Mouse (Mus musculus): ENCODE data around the gene Exosc7.
A peak's percentile ranks its signal among the peaks of the same experiment; 100 is the strongest.

Exosc7 gene

GRCm38 (mm10) chr9:123138891-123139474 is 26.0 kb downstream of the Exosc7 start:
- DNase-seq (ENCODE audit: low spot score in 2 of 2) = no peak

DNA sequence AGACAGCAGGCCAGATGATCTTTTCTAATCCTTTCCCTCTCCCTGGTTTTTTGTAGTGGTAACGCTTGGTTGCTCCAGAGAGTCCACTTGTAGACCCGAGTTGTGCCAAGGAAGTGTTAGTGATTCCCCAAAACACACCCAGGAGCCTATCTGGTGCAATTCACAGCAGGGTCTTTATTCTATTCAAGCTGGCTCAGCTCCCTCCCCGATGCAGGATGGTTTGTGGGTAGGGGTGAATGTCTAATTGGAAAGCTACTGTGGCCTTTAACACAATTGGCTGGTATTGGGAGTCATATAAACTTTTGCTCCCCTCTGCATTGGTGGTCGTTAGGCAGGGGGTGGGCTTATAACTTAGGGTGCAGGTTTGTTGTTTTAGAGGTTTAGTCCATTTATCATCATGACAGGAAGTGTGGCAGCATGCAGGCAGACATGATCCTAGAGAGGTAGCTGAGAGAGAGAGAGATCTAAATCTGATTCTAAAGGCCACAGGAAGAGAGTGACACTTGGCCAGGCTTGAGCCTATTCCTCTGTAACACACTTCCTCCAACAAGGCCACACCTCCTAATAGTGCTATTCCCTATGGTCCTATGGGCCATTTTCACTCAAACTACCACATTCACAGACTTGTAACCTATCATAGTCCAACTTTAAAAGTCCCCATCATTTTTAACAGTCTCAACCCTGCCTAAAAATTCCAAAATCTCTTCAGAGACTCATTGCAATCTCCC is 27.0 kb downstream of the Exosc7 start:
- no peak for DNase-seq (ENCODE audit: low spot score in 2 of 2)

DNA sequence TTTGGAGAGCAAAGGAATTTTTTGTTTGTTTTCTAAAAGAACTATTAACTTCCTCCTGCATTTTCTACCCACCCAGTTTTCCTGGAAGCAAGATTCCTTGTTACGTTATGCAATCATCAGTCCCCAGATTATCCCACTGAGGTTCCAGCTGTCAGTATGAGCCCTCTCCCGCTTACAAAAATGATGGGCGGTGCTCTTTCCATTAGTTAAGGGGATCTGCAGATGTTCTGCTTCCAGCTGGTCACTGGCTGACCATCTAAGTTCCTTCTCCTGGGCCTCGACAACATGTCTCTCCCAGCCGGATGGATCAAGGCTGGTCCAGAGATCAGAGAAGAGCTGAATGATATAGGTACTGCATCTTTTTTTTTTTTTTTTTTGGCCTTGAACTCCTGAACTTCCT is 35.4 kb downstream of the Exosc7 start:
- no peak for DNase-seq (ENCODE audit: low spot score in 2 of 2)

DNA sequence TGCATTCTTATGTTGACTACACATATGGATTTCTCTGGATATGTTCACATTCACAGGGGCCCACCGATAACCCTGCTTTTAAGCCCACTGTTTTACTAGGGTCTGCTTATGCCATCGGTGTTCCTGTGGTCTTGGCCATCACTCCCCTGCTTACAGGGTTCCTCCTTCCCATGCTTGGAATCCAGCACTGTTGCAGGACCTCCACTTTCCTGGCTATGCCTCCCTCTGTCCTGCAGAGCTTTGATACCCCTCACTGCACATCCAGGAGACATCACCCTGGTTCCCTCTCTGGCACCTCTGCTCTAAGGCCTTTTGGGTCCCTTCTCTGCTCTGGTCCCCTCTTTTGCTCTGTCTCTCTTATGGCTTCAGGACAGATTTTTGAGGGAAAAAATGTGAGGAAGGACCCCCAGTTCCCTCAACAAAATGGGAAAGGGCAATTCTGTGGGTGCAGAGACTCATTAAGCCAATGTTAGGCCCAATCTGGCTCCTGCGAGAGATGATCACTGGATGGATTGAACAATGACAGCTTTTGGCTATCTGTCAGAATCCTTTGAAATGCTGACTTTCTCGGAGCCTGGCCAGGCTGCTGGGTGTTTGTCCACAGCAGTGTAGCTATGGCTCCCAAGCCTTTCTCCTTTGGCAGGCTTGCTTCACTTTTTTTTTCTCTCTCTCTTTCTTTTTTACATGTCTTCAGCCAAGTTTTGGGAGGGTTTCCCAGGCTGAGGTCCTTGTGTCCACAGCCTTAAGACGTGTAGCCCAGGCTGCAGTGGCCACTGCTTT is 37.4 kb downstream of the Exosc7 start, which contains the start of gene Clec3b:
Clec3b (plus strand) TSS at position 706 of the 780 bp plus-strand sequence.
- peak in 1 of 2 experiments; percentile 16 for DNase-seq (ENCODE audit: low spot score in 2 of 2)

- no peak for DNase-seq (ENCODE audit: low spot score in 2 of 2)
Measured at GRCm38 (mm10) chr9:123151561-123151960, 38.5 kb downstream of the Exosc7 start.

- no peak for DNase-seq (ENCODE audit: low spot score in 2 of 2)
Measured at GRCm38 (mm10) chr9:123152026-123152425, 39.0 kb downstream of the Exosc7 start.

- no peak for DNase-seq (ENCODE audit: low spot score in 2 of 2)
Measured at GRCm38 (mm10) chr9:123153121-123153520, 40.1 kb downstream of the Exosc7 start.

DNA sequence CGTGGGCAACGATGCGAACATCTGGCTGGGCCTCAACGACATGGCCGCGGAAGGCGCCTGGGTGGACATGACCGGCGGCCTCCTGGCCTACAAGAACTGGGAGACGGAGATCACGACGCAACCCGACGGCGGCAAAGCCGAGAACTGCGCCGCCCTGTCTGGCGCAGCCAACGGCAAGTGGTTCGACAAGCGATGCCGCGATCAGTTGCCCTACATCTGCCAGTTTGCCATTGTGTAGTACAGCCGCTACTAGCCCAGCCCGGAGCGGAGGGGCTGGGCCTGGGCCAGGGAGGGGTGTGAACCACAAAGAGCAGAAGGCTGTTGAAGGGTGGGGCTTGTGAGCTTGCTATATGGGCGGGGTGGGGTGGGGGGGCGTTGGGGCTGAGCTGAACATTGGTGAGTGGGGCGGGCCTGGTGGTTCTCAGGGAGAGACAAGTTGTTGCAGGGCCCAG is 43.9 kb downstream of the Exosc7 start:
- DNase-seq (ENCODE audit: low spot score in 2 of 2) = peak; percentile 19 to 20

DNA sequence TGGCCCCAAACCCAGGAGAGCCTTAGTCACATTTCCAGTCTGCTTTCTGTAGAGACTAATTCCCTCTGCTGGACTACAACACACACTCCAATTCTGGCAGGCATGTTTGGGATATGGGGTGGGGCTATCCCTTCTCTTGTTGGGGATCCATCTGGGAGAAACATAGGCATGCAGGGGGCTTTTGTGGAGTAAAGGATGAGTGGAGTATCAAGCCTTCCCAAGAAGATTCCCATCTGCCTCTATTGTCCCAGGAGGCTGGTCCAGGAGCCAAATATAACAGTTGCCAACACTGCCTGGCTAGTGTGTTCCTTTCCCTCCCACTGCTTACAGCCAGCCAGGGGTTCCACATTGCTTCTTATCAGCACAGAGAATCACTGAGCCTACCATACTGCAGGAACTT is 44.7 kb downstream of the Exosc7 start:
- no peak for DNase-seq (ENCODE audit: low spot score in 2 of 2)

DNA sequence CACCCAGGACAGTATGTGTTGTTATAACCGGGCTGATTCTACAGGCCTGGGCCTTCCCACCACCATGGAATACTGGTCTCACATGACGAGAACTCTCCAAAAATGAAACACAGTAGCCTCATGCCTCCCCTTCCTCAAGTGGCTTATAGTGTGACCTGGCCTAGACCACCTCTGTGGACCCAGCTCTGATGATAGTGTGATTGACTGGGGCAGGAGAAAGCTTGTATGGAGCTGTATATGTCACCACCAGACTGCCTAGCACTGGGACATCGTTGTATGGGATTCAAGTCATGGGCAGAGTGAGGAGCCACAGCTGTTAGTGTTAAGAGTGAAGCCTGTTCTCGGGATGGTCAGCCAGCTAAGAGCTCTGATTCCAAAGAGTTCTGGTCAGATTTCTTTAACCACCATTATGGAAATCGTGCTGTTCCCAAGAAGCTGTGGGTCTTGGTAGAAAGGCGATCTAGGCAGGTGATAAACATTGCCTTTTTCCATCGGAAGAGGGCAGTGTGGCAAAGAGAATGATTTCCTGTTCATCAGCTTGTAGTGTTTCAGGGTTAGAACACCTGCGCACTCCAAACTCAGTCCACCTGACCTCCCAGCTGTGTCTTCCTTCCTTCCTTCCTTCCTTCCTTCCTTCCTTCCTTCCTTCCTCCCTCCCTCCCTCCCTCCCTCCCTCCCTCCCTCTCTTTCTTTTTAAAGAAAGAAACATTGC is 45.3 kb downstream of the Exosc7 start:
- DNase-seq (ENCODE audit: low spot score in 2 of 2) = peak; percentile 53 to 64

DNA sequence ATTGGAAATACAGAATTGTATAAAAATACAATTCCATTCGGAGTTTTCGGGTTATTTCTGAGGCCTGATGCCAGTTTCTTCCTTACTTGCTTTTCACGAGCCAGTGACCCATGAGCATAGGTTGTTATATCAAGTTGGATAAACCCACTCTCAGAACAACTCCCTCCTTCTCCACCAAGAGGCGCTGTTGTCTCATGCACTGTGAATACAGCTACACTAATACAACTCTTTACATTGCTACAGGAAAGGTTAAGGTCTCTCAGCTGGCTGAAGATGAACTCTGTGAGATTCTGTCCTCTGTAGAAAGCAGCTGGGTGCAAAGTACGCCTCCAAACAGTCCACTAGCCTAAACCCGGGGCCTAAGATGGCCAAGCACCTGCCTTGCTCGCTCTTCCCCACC is 46.3 kb downstream of the Exosc7 start:
- DNase-seq (ENCODE audit: low spot score in 2 of 2) = peak; percentile 83 to 88

GRCm38 (mm10) chr9:123161792-123162191 is 48.8 kb downstream of the Exosc7 start:
- no peak for DNase-seq (ENCODE audit: low spot score in 2 of 2)

GRCm38 (mm10) chr9:123162985-123163694 is 50.1 kb downstream of the Exosc7 start:
- no peak for DNase-seq (ENCODE audit: low spot score in 2 of 2)

DNA sequence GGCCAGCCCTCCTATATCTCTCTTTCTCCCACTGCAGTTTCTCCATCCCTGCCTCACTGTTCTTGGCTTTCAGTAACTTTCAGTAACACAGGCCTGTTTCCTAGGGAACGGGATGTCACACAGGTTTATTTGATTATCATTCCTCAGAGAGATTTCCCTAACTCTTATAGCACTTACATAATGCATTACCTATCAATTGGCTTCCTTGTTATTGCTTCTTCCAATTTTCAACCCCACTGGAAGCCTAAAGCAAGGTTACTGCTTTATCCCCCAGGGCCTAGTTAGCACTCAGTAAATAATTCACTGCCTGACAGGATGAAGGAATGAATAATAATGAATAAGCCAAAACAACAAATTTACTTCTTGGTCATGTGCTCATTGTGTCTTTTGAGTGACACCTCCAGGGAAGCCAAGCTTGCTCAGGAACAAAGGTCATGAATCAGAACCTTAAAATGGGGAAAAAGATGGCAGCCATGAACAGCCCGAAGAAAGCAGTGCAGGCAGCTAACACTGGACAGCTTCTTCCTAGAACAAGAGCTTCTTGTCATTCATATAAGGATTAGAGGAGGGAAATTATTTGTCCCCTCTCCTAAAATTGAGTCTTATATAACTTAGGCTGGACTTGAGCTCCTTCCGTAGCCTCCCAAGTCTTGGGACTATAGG is 52.9 kb downstream of the Exosc7 start:
- DNase-seq (ENCODE audit: low spot score in 2 of 2) = no peak

GRCm38 (mm10) chr9:123173760-123174159 is 60.7 kb downstream of the Exosc7 start:
- DNase-seq (ENCODE audit: low spot score in 2 of 2) = no peak

DNA sequence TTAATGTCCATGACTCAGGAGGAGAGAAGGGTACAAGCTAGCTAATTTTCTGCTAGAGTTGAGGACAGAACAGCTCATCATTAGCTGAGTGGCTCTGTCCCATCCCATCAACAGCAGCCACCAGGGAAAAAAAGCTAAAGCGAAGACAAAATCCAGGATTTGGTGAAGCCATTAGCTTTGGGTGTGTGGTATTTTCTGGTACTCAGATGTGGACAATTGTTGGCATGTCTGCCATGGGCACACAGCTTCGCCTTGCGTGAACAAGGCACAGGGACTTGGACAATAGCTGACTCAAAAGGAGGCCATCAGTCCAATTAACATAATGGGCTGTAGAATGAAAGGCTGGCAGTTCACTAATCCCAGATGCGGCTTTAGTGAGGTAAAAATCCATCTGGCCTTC is 61.3 kb downstream of the Exosc7 start:
- no peak for DNase-seq (ENCODE audit: low spot score in 2 of 2)

DNA sequence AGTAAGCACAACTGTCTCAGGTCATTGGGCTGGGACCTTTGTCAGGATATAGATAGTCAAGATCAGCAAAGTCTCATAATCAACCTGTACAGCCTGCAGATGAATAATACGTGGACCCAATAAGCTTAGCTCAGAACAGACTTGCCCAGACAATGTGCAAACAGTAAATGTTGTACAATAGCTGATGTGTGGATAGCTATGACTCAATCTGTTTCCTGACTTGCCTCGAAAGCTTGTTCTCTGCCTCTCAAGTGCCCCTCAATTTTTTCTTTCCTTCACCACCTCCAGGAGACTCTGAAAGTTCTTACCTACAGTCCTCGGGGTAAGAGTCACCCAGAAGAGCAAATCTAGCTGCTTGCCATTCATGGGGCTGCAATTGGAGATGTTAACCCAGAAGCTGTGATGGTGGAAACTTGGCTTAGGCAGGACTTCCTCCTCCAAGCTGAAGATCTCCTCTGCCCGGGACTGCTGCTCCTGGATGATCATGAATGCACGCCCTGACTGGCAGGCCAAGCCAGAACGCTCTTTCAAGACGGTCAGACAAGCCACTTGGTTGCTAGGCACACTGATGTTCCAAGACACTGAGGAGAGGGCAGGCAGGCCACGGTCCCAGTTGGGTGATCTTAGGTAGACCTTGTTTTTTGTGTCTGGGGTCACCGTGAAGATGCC is 64.5 kb downstream of the Exosc7 start:
- no peak for DNase-seq (ENCODE audit: low spot score in 2 of 2)

- no peak for DNase-seq (ENCODE audit: low spot score in 2 of 2)
Measured at GRCm38 (mm10) chr9:123180003-123180402, 67.0 kb downstream of the Exosc7 start.

DNA sequence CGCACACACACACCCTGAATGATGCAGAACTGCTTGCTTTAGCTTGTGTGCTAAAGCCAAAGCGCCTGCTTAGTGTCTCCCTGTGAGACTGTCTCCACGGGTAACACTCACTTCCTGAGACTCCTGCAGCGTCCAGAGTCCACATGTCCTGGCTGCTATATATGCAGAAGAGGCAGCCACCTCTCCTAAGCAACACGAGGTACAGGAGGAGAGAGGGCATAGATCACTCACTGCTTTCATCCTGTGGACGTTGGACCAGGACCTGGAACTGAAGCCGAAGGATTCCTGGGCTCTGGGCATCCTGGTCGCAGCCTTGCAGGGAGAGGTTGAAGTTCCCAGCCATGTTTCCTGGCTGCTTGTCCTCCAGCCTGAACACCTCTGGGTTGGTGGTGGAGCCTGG is 70.2 kb downstream of the Exosc7 start:
- DNase-seq (ENCODE audit: low spot score in 2 of 2) = peak; percentile 7

GRCm38 (mm10) chr9:123185546-123185945 is 72.5 kb downstream of the Exosc7 start:
- no peak for DNase-seq (ENCODE audit: low spot score in 2 of 2)
